8 mouse cellular contexts compared by ENCODE assay signal in genomic region chr19:47918016-47918415, GRCm38 (mm10). TPM values are rescaled to one million over a fixed set of nuclear protein-coding genes. Genes with fewer than 3 reads are reported as not detected.
DNase-seq lines count a peak whose midpoint lies in the region; ATAC-seq and TF ChIP-seq lines count a peak whose summit lies in the region.

No protein-coding gene starts in this region.

- peaks cover 24% of the 10 kb centered on the region for H3K4me1 ChIP-seq in kidney, embryonic 15.5 days
- H3K4me1 ChIP-seq in embryonic facial prominence, embryonic 15.5 days: peaks cover 30% of the 10 kb centered on the region
- 0 out of 2 replicates have a peak, but pooled peaks cover 3% of the 10 kb centered on the region for H3K4me1 ChIP-seq in intestine, postnatal 0 days (replicated peaks; ENCODE audit: control insufficient read depth, insufficient read depth, low read length)
- H3K4me1 ChIP-seq in midbrain, postnatal 0 days (ENCODE audit: insufficient read depth, low read length): peaks cover 2% of the 10 kb centered on the region; the same call in 1 of the 2 replicates

- no peak overlapping the region for H3K27ac ChIP-seq in kidney, embryonic 15.5 days
- peak overlapping the region; percentile 95 for H3K27ac ChIP-seq in embryonic facial prominence, embryonic 15.5 days (replicated peaks)
- no peak overlapping the region for H3K27ac ChIP-seq in intestine, postnatal 0 days (ENCODE audit: low read depth, low read length)
- H3K27ac ChIP-seq in midbrain, postnatal 0 days (ENCODE audit: low read depth, low read length): no peak overlapping the region

- no peak for TF ChIP-seq CTCF in intestine, postnatal 0 days (IDR thresholded peaks at IDR 0.05; ENCODE audit: low read depth)
- TF ChIP-seq CTCF in midbrain, postnatal 0 days (IDR thresholded peaks at IDR 0.05): no peak

- 0 out of 2 replicates have a peak, but pooled peaks cover 4% of the 10 kb centered on the region for H3K36me3 ChIP-seq in kidney, embryonic 15.5 days
- no peaks in the 10 kb centered on the region for H3K36me3 ChIP-seq in embryonic facial prominence, embryonic 15.5 days
- no peaks in the 10 kb centered on the region for H3K36me3 ChIP-seq in intestine, postnatal 0 days (ENCODE audit: control insufficient read depth, insufficient read depth)
- no peaks in the 10 kb centered on the region for H3K36me3 ChIP-seq in midbrain, postnatal 0 days (ENCODE audit: insufficient read depth, low read length)

- no peak for DNase-seq in kidney, postnatal 10 days
- DNase-seq in midbrain, postnatal 0 days (ENCODE audit: low spot score): no peak
- DNase-seq in urinary bladder, adult 2 months (ENCODE audit: low spot score): no peak
- DNase-seq in gastrocnemius, postnatal 25 days: no peak
- no peak for DNase-seq in spleen, postnatal 10 days (ENCODE audit: low spot score in 2 of 2)

- peak overlapping the region; percentile 78 for H3K4me2 ChIP-seq in kidney, embryonic 15.5 days
- peak overlapping the region; percentile 79 for H3K4me2 ChIP-seq in embryonic facial prominence, embryonic 15.5 days (replicated peaks)
- peak overlapping the region; percentile 94 for H3K4me2 ChIP-seq in intestine, postnatal 0 days (replicated peaks; ENCODE audit: low read depth)
- peak overlapping the region; percentile 95 for H3K4me2 ChIP-seq in midbrain, postnatal 0 days (ENCODE audit: low read depth, low read length, poor library complexity, severe bottlenecking)

- H3K9me3 ChIP-seq in kidney, embryonic 15.5 days (replicated peaks): no peaks in the 10 kb centered on the region
- H3K9me3 ChIP-seq in embryonic facial prominence, embryonic 15.5 days (replicated peaks): no peaks in the 10 kb centered on the region
- H3K9me3 ChIP-seq in intestine, postnatal 0 days (ENCODE audit: control insufficient read depth): no peaks in the 10 kb centered on the region
- H3K9me3 ChIP-seq in midbrain, postnatal 0 days (ENCODE audit: low read length): no peaks in the 10 kb centered on the region

- H3K27me3 ChIP-seq in kidney, embryonic 15.5 days: no peaks in the 10 kb centered on the region
- H3K27me3 ChIP-seq in embryonic facial prominence, embryonic 15.5 days: no peaks in the 10 kb centered on the region
- no peaks in the 10 kb centered on the region for H3K27me3 ChIP-seq in intestine, postnatal 0 days (replicated peaks; ENCODE audit: control insufficient read depth, insufficient read depth, low read length)
- H3K27me3 ChIP-seq in midbrain, postnatal 0 days (ENCODE audit: insufficient read depth, low read length): no peaks in the 10 kb centered on the region

- no peak for ATAC-seq in kidney, embryonic 15.5 days (replicated peaks; ENCODE audit: low FRiP score)
- no peak for ATAC-seq in embryonic facial prominence, embryonic 15.5 days (ENCODE audit: insufficient number of reproducible peaks, low FRiP score, low TSS enrichment, low read depth)
- no peak for ATAC-seq in intestine, postnatal 0 days
- ATAC-seq in midbrain, postnatal 0 days (ENCODE audit: low FRiP score): no peak

- peak overlapping the region; percentile 90 for H3K4me3 ChIP-seq in kidney, embryonic 15.5 days (replicated peaks)
- H3K4me3 ChIP-seq in embryonic facial prominence, embryonic 15.5 days (replicated peaks): peak overlapping the region; percentile 91
- H3K4me3 ChIP-seq in intestine, postnatal 0 days (ENCODE audit: low read depth, low read length): peak overlapping the region; percentile 78
- peak overlapping the region; percentile 75 for H3K4me3 ChIP-seq in midbrain, postnatal 0 days (ENCODE audit: low read depth, low read length)

- 15% methylated on average over 9 of the region's 9 CpGs for WGBS in kidney, embryonic 15.5 days
- WGBS in embryonic facial prominence, embryonic 15.5 days: 14% methylated on average over 9 of the region's 9 CpGs
- 23% methylated on average over 9 of the region's 9 CpGs for WGBS in intestine, postnatal 0 days
- WGBS in midbrain, postnatal 0 days: 16% methylated on average over 9 of the region's 9 CpGs

- peak overlapping the region; percentile 87 for H3K9ac ChIP-seq in kidney, embryonic 15.5 days
- peak overlapping the region; percentile 85 for H3K9ac ChIP-seq in embryonic facial prominence, embryonic 15.5 days
- H3K9ac ChIP-seq in intestine, postnatal 0 days (ENCODE audit: low read depth, low read length): 0 out of 2 replicates have a peak overlapping the region, but pooled peaks have one; percentile 78
- H3K9ac ChIP-seq in midbrain, postnatal 0 days (replicated peaks; ENCODE audit: low read length, poor library complexity, severe bottlenecking): no peak overlapping the region

RNA-seq across cellular contexts. Expression of gene Cfap43, which starts 1.1 kb away (rescaled TPM):
- polyA plus RNA-seq in kidney, embryonic 15.5 days (2015; fragmentation: Nextera tagmentation; extraction: Ambion mirVana): 0.06 TPM in 2 replicates
- polyA plus RNA-seq in embryonic facial prominence, embryonic 15.5 days (2015; fragmentation: Nextera tagmentation; extraction: Ambion mirVana): 2.0 and 3.6 TPM in 2 replicates
- 0.16 and 0.22 TPM in 2 replicates for polyA plus RNA-seq in intestine, postnatal 0 days (2015; fragmentation: Nextera tagmentation; extraction: Ambion mirVana)
- 0.66 and 4.2 TPM in 2 replicates for total RNA-seq in midbrain, postnatal 0 days (2014; rRNA removed)
- polyA plus RNA-seq in midbrain, postnatal 0 days (2015; fragmentation: Nextera tagmentation; extraction: Ambion mirVana): 0.82 and 2.6 TPM in 2 replicates
- 0.21 and 0.66 TPM in 2 replicates for polyA plus RNA-seq in urinary bladder, adult 2 months (2012; rRNA removed)
- not detected for total RNA-seq in gastrocnemius, postnatal 25 days (2021)

RNA-seq across cellular contexts. Expression of gene Itprip, which starts 1.1 kb away (rescaled TPM):
- 15.6 and 19.4 TPM in 2 replicates for polyA plus RNA-seq in kidney, embryonic 15.5 days (2015; fragmentation: Nextera tagmentation; extraction: Ambion mirVana)
- 19.3 and 20.6 TPM in 2 replicates for polyA plus RNA-seq in embryonic facial prominence, embryonic 15.5 days (2015; fragmentation: Nextera tagmentation; extraction: Ambion mirVana)
- polyA plus RNA-seq in intestine, postnatal 0 days (2015; fragmentation: Nextera tagmentation; extraction: Ambion mirVana): 2.6 and 2.7 TPM in 2 replicates
- total RNA-seq in midbrain, postnatal 0 days (2014; rRNA removed): 2.7 and 3.5 TPM in 2 replicates
- polyA plus RNA-seq in midbrain, postnatal 0 days (2015; fragmentation: Nextera tagmentation; extraction: Ambion mirVana): 1.4 and 1.5 TPM in 2 replicates
- polyA plus RNA-seq in urinary bladder, adult 2 months (2012; rRNA removed): 6.3 and 7.8 TPM in 2 replicates
- under 1 TPM; 0.36 to 0.70 TPM for total RNA-seq in gastrocnemius, postnatal 25 days (2021)

RNA-seq across cellular contexts. Expression of gene Cfap58, which starts 19.5 kb away (rescaled TPM):
- 0.09 TPM in 1 of 2 replicates, not detected in the other for polyA plus RNA-seq in kidney, embryonic 15.5 days (2015; fragmentation: Nextera tagmentation; extraction: Ambion mirVana)
- polyA plus RNA-seq in embryonic facial prominence, embryonic 15.5 days (2015; fragmentation: Nextera tagmentation; extraction: Ambion mirVana): 1.1 and 1.2 TPM in 2 replicates
- not detected in 2 replicates for polyA plus RNA-seq in intestine, postnatal 0 days (2015; fragmentation: Nextera tagmentation; extraction: Ambion mirVana)
- total RNA-seq in midbrain, postnatal 0 days (2014; rRNA removed): 0.38 and 1.2 TPM in 2 replicates
- polyA plus RNA-seq in midbrain, postnatal 0 days (2015; fragmentation: Nextera tagmentation; extraction: Ambion mirVana): 0.54 and 0.91 TPM in 2 replicates
- not detected in 2 replicates for polyA plus RNA-seq in urinary bladder, adult 2 months (2012; rRNA removed)
- total RNA-seq in gastrocnemius, postnatal 25 days (2021): not detected

RNA-seq across cellular contexts. Expression of gene Gsto2, which starts 52.7 kb away (rescaled TPM):
- polyA plus RNA-seq in kidney, embryonic 15.5 days (2015; fragmentation: Nextera tagmentation; extraction: Ambion mirVana): 1.6 and 2.0 TPM in 2 replicates
- polyA plus RNA-seq in embryonic facial prominence, embryonic 15.5 days (2015; fragmentation: Nextera tagmentation; extraction: Ambion mirVana): 1.5 and 1.7 TPM in 2 replicates
- polyA plus RNA-seq in intestine, postnatal 0 days (2015; fragmentation: Nextera tagmentation; extraction: Ambion mirVana): 0.95 and 0.98 TPM in 2 replicates
- 0.16 and 0.66 TPM in 2 replicates for total RNA-seq in midbrain, postnatal 0 days (2014; rRNA removed)
- 1.1 TPM in 2 replicates for polyA plus RNA-seq in midbrain, postnatal 0 days (2015; fragmentation: Nextera tagmentation; extraction: Ambion mirVana)
- 4.9 and 7.3 TPM in 2 replicates for polyA plus RNA-seq in urinary bladder, adult 2 months (2012; rRNA removed)
- total RNA-seq in gastrocnemius, postnatal 25 days (2021): under 1 TPM; 0.23 to 0.38 TPM
